Mouse (Mus musculus): ENCODE measurements at regions not wholly inside any gene's neighbourhood (a gene's known extent, or its start where the extent isn't known, plus 50 kb on each side); places are given as distances from the start of the nearest gene placed in this dataset.

- TF ChIP-seq CTCF (IDR thresholded peaks at IDR 0.05; ENCODE audit: low read depth, low read length) (no peak), POLR2A (IDR thresholded peaks at IDR 0.05; ENCODE audit: extremely low read depth, insufficient read depth, low read length) (no peak)
- Histone ChIP-seq H3K27me3 (ENCODE audit: control insufficient read depth, insufficient read depth, low read length) (no peaks in the 10 kb centered on the region), H3K9ac (ENCODE audit: low read depth, low read length) (no peak overlapping the region), H3K4me3 (ENCODE audit: insufficient read depth, low read depth, low read length) (no peak overlapping the region), H3K4me1 (ENCODE audit: control insufficient read depth, insufficient read depth, low read length) (no peaks in the 10 kb centered on the region), H3K79me2 (ENCODE audit: control insufficient read depth, insufficient read depth, low read length) (no peaks in the 10 kb centered on the region), H3K27ac (replicated peaks; ENCODE audit: insufficient read depth, low read depth, low read length) (no peak overlapping the region), H3K36me3 (ENCODE audit: control insufficient read depth, insufficient read depth, low read length) (no peaks in the 10 kb centered on the region)
- DNase-seq (ENCODE audit: extremely low read depth, low read depth, low spot score): no peak
- 88% methylated on average over 1 of the region's 1 CpGs for WGBS
These were observed 326.1 kb upstream of the Gm5148 start for GRCm38 (mm10) chr3:38050366-38050765.

- no peak overlapping the region for H3K4me3 ChIP-seq (ENCODE audit: insufficient read depth, low read depth, low read length)
- no peaks in the 10 kb centered on the region for H3K79me2 ChIP-seq (ENCODE audit: control insufficient read depth, insufficient read depth, low read length)
- no peak for DNase-seq (ENCODE audit: extremely low read depth, low read depth, low spot score)
- no peak for TF ChIP-seq CTCF (IDR thresholded peaks at IDR 0.05; ENCODE audit: low read depth, low read length)
- TF ChIP-seq POLR2A (IDR thresholded peaks at IDR 0.05; ENCODE audit: extremely low read depth, insufficient read depth, low read length): no peak
- no peak overlapping the region for H3K9ac ChIP-seq (ENCODE audit: low read depth, low read length)
- no peaks in the 10 kb centered on the region for H3K36me3 ChIP-seq (ENCODE audit: control insufficient read depth, insufficient read depth, low read length)
- WGBS: 89% methylated on average over 2 of the region's 2 CpGs
- no peak overlapping the region for H3K27ac ChIP-seq (replicated peaks; ENCODE audit: insufficient read depth, low read depth, low read length)
- H3K27me3 ChIP-seq (ENCODE audit: control insufficient read depth, insufficient read depth, low read length): no peaks in the 10 kb centered on the region
- H3K4me1 ChIP-seq (ENCODE audit: control insufficient read depth, insufficient read depth, low read length): no peaks in the 10 kb centered on the region
These were observed 325.0 kb upstream of the Gm5148 start for GRCm38 (mm10) chr3:38049290-38049689.

- Histone ChIP-seq H3K79me2 (ENCODE audit: control insufficient read depth, insufficient read depth, low read length) (no peaks in the 10 kb centered on the region), H3K27me3 (ENCODE audit: control insufficient read depth, insufficient read depth, low read length) (no peaks in the 10 kb centered on the region), H3K9ac (ENCODE audit: low read depth, low read length) (no peak overlapping the region), H3K4me3 (ENCODE audit: insufficient read depth, low read depth, low read length) (no peak overlapping the region), H3K36me3 (ENCODE audit: control insufficient read depth, insufficient read depth, low read length) (no peaks in the 10 kb centered on the region), H3K4me1 (ENCODE audit: control insufficient read depth, insufficient read depth, low read length) (no peaks in the 10 kb centered on the region), H3K27ac (replicated peaks; ENCODE audit: insufficient read depth, low read depth, low read length) (no peak overlapping the region)
- 86% methylated on average over 4 of the region's 4 CpGs for WGBS
- DNase-seq (ENCODE audit: extremely low read depth, low read depth, low spot score): no peak
- TF ChIP-seq POLR2A (IDR thresholded peaks at IDR 0.05; ENCODE audit: extremely low read depth, insufficient read depth, low read length) (no peak), CTCF (IDR thresholded peaks at IDR 0.05; ENCODE audit: low read depth, low read length) (no peak)
These were observed 323.2 kb upstream of the Gm5148 start for GRCm38 (mm10) chr3:38047445-38047844.

DNA sequence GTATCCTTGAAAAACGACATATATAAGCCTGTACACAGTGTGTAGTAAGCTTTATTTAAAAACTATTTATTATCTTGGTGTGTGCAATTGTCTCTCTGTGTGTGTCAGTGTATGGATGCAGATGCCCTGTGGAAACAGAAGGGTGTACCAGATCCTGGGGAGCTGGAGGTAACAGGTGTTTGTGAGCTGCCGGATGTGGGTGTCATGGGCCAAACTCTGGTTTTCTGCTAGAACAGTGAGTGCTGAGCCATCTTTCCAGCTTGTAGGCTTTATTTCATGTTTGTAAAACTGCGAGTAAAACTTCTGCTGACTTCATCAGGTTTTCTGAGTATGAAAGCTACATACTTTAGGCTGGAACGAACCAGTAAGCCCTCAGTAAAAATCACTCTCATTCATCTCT is 322.3 kb upstream of the Gm5148 start:
- Histone ChIP-seq H3K4me3 (ENCODE audit: insufficient read depth, low read depth, low read length) (no peak overlapping the region), H3K79me2 (ENCODE audit: control insufficient read depth, insufficient read depth, low read length) (no peaks in the 10 kb centered on the region), H3K4me1 (ENCODE audit: control insufficient read depth, insufficient read depth, low read length) (no peaks in the 10 kb centered on the region), H3K27ac (replicated peaks; ENCODE audit: insufficient read depth, low read depth, low read length) (no peak overlapping the region), H3K9ac (ENCODE audit: low read depth, low read length) (no peak overlapping the region), H3K36me3 (ENCODE audit: control insufficient read depth, insufficient read depth, low read length) (no peaks in the 10 kb centered on the region), H3K27me3 (ENCODE audit: control insufficient read depth, insufficient read depth, low read length) (no peaks in the 10 kb centered on the region)
- no peak for TF ChIP-seq CTCF (IDR thresholded peaks at IDR 0.05; ENCODE audit: low read depth, low read length)
- no peak for TF ChIP-seq POLR2A (IDR thresholded peaks at IDR 0.05; ENCODE audit: extremely low read depth, insufficient read depth, low read length)
- DNase-seq (ENCODE audit: extremely low read depth, low read depth, low spot score): no peak
- 74% methylated on average over 4 of the region's 4 CpGs for WGBS

DNA sequence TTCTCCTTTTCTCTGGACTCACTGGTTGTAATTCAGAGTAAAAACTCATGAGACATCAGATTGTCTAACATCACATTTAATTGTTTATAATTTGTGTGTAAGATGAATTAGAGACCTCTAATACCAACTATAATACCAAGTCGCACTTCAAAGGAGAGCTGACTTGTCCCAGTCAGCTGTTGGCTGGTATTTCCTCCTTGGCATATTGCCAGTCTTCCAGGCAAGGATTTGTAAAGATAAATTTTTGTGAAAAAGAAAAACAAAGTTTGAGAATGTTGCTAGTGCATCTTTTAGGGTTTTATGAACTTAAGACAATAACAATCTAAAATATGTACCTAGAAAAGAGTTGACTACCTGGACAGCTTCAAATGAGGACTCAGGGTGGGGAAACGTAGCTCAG is 321.7 kb upstream of the Gm5148 start:
- Histone ChIP-seq H3K4me3 (ENCODE audit: insufficient read depth, low read depth, low read length) (no peak overlapping the region), H3K4me1 (ENCODE audit: control insufficient read depth, insufficient read depth, low read length) (no peaks in the 10 kb centered on the region), H3K79me2 (ENCODE audit: control insufficient read depth, insufficient read depth, low read length) (no peaks in the 10 kb centered on the region), H3K36me3 (ENCODE audit: control insufficient read depth, insufficient read depth, low read length) (no peaks in the 10 kb centered on the region), H3K9ac (ENCODE audit: low read depth, low read length) (no peak overlapping the region), H3K27me3 (ENCODE audit: control insufficient read depth, insufficient read depth, low read length) (no peaks in the 10 kb centered on the region), H3K27ac (replicated peaks; ENCODE audit: insufficient read depth, low read depth, low read length) (no peak overlapping the region)
- no peak for DNase-seq (ENCODE audit: extremely low read depth, low read depth, low spot score)
- 91% methylated on average over 2 of the region's 2 CpGs for WGBS
- no peak for TF ChIP-seq POLR2A (IDR thresholded peaks at IDR 0.05; ENCODE audit: extremely low read depth, insufficient read depth, low read length)
- TF ChIP-seq CTCF (IDR thresholded peaks at IDR 0.05; ENCODE audit: low read depth, low read length): no peak

GRCm38 (mm10) chr3:38045523-38045922 is 321.2 kb upstream of the Gm5148 start:
- WGBS: 78% methylated on average over 6 of the region's 6 CpGs

More at GRCm38 (mm10) chr3:38045523-38045922, 321.2 kb upstream of the Gm5148 start:
- H3K27me3 ChIP-seq (ENCODE audit: control insufficient read depth, insufficient read depth, low read length): no peaks in the 10 kb centered on the region
- no peak overlapping the region for H3K9ac ChIP-seq (ENCODE audit: low read depth, low read length)
- no peak overlapping the region for H3K4me3 ChIP-seq (ENCODE audit: insufficient read depth, low read depth, low read length)
- no peaks in the 10 kb centered on the region for H3K4me1 ChIP-seq (ENCODE audit: control insufficient read depth, insufficient read depth, low read length)
- H3K79me2 ChIP-seq (ENCODE audit: control insufficient read depth, insufficient read depth, low read length): no peaks in the 10 kb centered on the region
- TF ChIP-seq POLR2A (IDR thresholded peaks at IDR 0.05; ENCODE audit: extremely low read depth, insufficient read depth, low read length) (no peak), CTCF (IDR thresholded peaks at IDR 0.05; ENCODE audit: low read depth, low read length) (no peak)
- H3K27ac ChIP-seq (replicated peaks; ENCODE audit: insufficient read depth, low read depth, low read length): no peak overlapping the region
- DNase-seq (ENCODE audit: extremely low read depth, low read depth, low spot score): no peak
- H3K36me3 ChIP-seq (ENCODE audit: control insufficient read depth, insufficient read depth, low read length): no peaks in the 10 kb centered on the region
